Mouse (Mus musculus) layer of hippocampus, postnatal 10 days (tissue): ENCODE results near the gene Trim23. TPM values are rescaled to one million over a fixed set of nuclear protein-coding genes. Genes with fewer than 3 reads are reported as not detected.

Source experiments
- total RNA-seq, 2 experiments: library from RNA; stranded (reverse); gene quantifications; 2 replicates each; pipeline ENCODE4 v1.2.3; 2021

Trim23 gene
- total RNA-seq, 2 experiments from 2014 or later: 55.5 to 57.4 TPM

Other genes starting within 250 kb of the Trim23 start
- gene Nln, start 69.2 kb upstream of the Trim23 start, total RNA-seq: 10 to 100 TPM; 43.4 to 50.8 TPM
- gene Sgtb, start 69.1 kb upstream of the Trim23 start, total RNA-seq: 10 to 100 TPM; 56.7 to 62.0 TPM
- gene Trappc13, start 328 bp upstream of the Trim23 start, total RNA-seq: 10 to 100 TPM; 47.6 to 50.2 TPM
- gene Cenpk, start 49.8 kb downstream of the Trim23 start, total RNA-seq: 1 to 10 TPM; 3.0 to 4.5 TPM
- gene Ppwd1, start 50.0 kb downstream of the Trim23 start, total RNA-seq: 10 to 100 TPM; 13.2 to 13.7 TPM
- gene Adamts6, start 109.0 kb downstream of the Trim23 start, total RNA-seq: 1 to 10 TPM; 3.5 to 4.2 TPM